Mouse (Mus musculus) cortical plate, adult 2 months (tissue): ENCODE data around the gene Polr2b. TPM values are rescaled to one million over a fixed set of nuclear protein-coding genes. Genes with fewer than 3 reads are reported as not detected.

Source experiments
- H3K27ac ChIP-seq: fragments of 200-500 bp; 2 replicates; pipeline ENCODE4 v1.5.1; 2012; ENCODE audit warnings: low read length, control low read depth, inconsistent platforms; ENCODE audit not compliant: insufficient read depth
- H3K4me1 ChIP-seq: fragments of 200-500 bp; 2 replicates; pipeline ENCODE4 v1.6.1; 2011; ENCODE audit warnings: low read length; ENCODE audit not compliant: control insufficient read depth, insufficient read depth
- H3K4me3 ChIP-seq: fragments of 200-500 bp; 2 replicates; pipeline ENCODE4 v1.5.1; 2011; ENCODE audit warnings: mild to moderate bottlenecking, low read length, control low read depth; ENCODE audit not compliant: insufficient read depth
- CTCF ChIP-seq: fragments of 200-500 bp; IDR thresholded peaks from 2 replicates; pipeline ENCODE4 v1.5.1; 2011; ENCODE audit warnings: mild to moderate bottlenecking, control low read depth, low read length; ENCODE audit not compliant: insufficient read depth; ENCODE audit errors: extremely low read depth
- POLR2A ChIP-seq: fragments of 200-500 bp; IDR thresholded peaks from 2 replicates; pipeline ENCODE4 v1.6.1; 2011; ENCODE audit warnings: mild to moderate bottlenecking, low read length, control low read depth; ENCODE audit not compliant: insufficient read depth; ENCODE audit errors: extremely low read depth
- polyA plus RNA-seq: library from polyadenylated mRNA; depleted of rRNA; stranded (reverse); fragments of >200 nt; gene quantifications from 2 replicates; pipeline ENCODE4 v1.2.3, GENCODE M21; 2012

The Polr2b gene
- polyA plus RNA-seq, 1 experiment: 35.4 TPM

GRCm38 (mm10) chr5:77290606-77291005, 19.3 kb upstream of the Polr2b start:
- Histone ChIP-seq H3K4me1 (no peaks in the 10 kb centered on the region), H3K4me3 (no peak overlapping the region), H3K27ac (no peak overlapping the region)
- TF ChIP-seq POLR2A (no peak), CTCF (no peak)

- Histone ChIP-seq H3K4me3 (no peak overlapping the region), H3K4me1 (no peaks in the 10 kb centered on the region), H3K27ac (no peak overlapping the region)
- TF ChIP-seq POLR2A (no peak), CTCF (no peak)
Measured at GRCm38 (mm10) chr5:77292803-77293522, 17.0 kb upstream of the Polr2b start.

GRCm38 (mm10) chr5:77299486-77299885, 10.5 kb upstream of the Polr2b start:
- Histone ChIP-seq H3K4me3 (no peak overlapping the region), H3K4me1 (peaks cover 2% of the 10 kb centered on the region; the same call in 1 of the 2 replicates), H3K27ac (no peak overlapping the region)
- TF ChIP-seq CTCF (no peak), POLR2A (no peak)

- Histone ChIP-seq H3K4me1 (peaks cover 2% of the 10 kb centered on the region; the same call in 1 of the 2 replicates), H3K4me3 (no peak overlapping the region), H3K27ac (no peak overlapping the region)
- TF ChIP-seq POLR2A: no peak
- no peak for TF ChIP-seq CTCF
Measured at GRCm38 (mm10) chr5:77301296-77301903, 8.5 kb upstream of the Polr2b start.

GRCm38 (mm10) chr5:77307821-77308553, 2.0 kb upstream of the Polr2b start:
- Histone ChIP-seq H3K27ac (no peak overlapping the region), H3K4me3 (peak overlapping the region; percentile 50), H3K4me1 (peaks cover 6% of the 10 kb centered on the region; the same call in 1 of the 2 replicates)
- no peak for TF ChIP-seq POLR2A
- no peak for TF ChIP-seq CTCF

- Histone ChIP-seq H3K4me3 (peak overlapping the region; percentile 50), H3K27ac (no peak overlapping the region), H3K4me1 (peaks cover 6% of the 10 kb centered on the region; the same call in 1 of the 2 replicates)
- no peak for TF ChIP-seq CTCF
- no peak for TF ChIP-seq POLR2A
Measured at GRCm38 (mm10) chr5:77309051-77309906, 668 bp upstream of the Polr2b start.

GRCm38 (mm10) chr5:77314206-77314605, 4.3 kb downstream of the Polr2b start:
- H3K27ac ChIP-seq: no peak overlapping the region
- H3K4me1 ChIP-seq: 0 out of 2 replicates have a peak, but pooled peaks cover 2% of the 10 kb centered on the region
- no peak overlapping the region for H3K4me3 ChIP-seq
- no peak for TF ChIP-seq POLR2A
- no peak for TF ChIP-seq CTCF

GRCm38 (mm10) chr5:77314986-77315385, 5.0 kb downstream of the Polr2b start:
- 0 out of 2 replicates have a peak, but pooled peaks cover 2% of the 10 kb centered on the region for H3K4me1 ChIP-seq
- H3K27ac ChIP-seq: no peak overlapping the region
- H3K4me3 ChIP-seq: no peak overlapping the region
- TF ChIP-seq CTCF (no peak), POLR2A (no peak)

GRCm38 (mm10) chr5:77324936-77325335, 15.0 kb downstream of the Polr2b start:
- no peaks in the 10 kb centered on the region for H3K4me1 ChIP-seq
- no peak overlapping the region for H3K4me3 ChIP-seq
- TF ChIP-seq POLR2A: no peak
- TF ChIP-seq CTCF: no peak
- H3K27ac ChIP-seq: no peak overlapping the region
